Mouse (Mus musculus) c-Kit-negative CD71-positive TER-119-positive erythroid progenitor cells, embryonic 14.5 days (primary cell): Measurements from ENCODE around the gene Ptpn13.

Experiments
- DNase-seq: peaks from one replicate; pipeline ENCODE4 v3.0.0-alpha.2; 2013; ENCODE audit warnings: low read depth, low spot score

Gene Ptpn13

GRCm38 (mm10) chr5:103422609-103423008, 2.4 kb upstream of the Ptpn13 start:
- DNase-seq, result no peak

DNA sequence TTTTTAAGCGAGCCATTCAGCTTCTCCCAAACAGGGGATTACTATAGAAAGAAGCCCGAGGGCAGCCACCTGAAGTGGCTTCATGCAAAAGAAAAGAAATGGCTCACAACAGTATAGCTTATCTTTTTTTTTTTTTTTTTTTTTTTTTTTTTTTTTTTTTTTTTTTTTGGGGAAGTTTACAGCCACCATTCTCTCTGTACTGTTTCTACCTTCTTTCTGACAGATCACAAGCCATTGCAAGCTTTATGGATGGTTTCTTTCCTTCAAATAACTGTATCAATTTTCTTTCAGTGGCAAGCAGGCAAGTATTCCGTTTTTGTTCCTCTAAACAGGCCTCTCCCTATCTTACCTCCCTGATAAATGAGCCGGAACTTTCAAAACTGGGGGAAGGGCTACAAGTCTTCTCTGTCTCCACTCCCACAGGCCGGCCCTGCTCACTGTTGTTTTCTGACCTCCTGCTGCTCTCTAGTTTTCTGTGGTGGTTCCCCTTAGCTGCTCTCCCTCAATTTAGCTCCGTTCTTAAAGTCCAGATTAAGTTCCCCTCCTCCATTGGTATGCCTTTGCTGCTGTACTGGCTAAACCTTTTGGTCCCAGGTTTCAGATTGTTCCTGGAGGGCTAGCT, 1.6 kb upstream of the Ptpn13 start:
- DNase-seq, result no peak

DNA sequence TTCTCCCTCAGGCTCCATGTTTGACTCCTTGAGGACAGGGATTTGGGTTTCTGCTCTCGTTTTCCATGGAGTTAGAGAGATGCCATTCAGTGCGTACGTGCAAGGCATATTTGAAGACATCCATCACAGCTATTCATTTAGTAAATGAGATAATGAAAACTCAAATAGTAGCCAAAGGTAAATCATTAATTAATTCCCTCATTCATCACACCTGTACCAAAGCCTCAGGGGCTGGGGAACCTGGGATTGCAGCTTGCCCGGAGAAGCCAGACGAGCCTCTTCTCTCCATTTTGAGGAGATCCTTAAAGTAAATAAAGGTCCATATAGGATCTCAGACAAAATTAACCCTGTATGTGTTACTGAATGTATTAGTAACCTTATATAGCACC, 1.1 kb upstream of the Ptpn13 start:
- no peak for DNase-seq

DNA sequence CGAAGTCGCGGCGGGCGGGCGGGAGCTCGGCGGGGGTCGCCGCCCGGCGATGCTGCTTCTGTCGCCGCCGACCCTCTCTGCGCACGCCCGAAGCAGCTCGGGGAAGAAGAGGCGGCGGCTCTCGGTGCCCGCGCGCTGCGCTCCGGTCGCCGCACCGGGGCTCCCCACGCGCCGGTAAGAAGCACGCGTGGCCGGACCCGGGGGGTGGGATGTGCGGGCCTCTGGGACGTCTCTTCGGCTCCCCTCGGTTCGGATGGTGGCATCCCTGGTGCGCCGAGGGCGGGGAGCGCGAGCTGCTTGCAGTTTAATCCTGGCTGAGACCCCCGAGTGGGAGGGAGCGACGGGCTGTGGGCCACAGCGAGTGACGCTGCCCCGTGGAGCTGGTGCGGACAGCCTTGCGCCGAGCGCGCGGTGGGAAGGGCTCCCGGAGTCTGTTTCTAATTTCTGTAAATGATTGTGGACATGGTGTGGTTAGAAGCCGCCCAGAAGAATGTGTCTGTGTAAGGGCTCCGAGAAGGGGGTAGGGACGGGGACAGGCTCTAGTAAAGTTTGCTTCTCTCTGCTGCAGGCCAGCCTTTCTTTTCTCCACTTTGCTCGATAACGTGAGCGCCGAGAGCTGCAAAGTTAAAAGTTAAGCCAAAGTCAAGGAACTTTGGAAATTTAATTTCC, 505 bp downstream of the Ptpn13 start:
- no peak for DNase-seq

- no peak for DNase-seq
Measured at GRCm38 (mm10) chr5:103426250-103426649, 1.3 kb downstream of the Ptpn13 start.

DNA sequence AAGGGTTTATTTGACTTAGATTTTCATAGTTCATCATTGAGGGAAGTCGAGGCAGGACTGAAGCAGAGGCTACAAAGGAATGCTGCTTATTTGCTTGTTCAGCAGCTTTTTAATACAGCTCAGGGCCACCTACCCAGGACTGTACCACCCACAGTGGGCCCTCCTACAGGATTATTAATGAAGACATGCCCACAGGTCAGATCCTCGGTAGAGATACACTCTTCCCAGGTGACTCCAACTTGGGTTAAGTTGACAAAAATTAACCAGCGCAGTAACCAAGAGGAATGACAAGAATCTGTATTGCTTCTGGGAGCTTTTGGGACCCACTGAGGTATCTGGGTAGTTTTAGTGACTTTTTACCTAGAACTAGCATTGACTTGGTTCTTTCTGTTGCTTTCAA, 6.0 kb downstream of the Ptpn13 start:
- no peak for DNase-seq

DNA sequence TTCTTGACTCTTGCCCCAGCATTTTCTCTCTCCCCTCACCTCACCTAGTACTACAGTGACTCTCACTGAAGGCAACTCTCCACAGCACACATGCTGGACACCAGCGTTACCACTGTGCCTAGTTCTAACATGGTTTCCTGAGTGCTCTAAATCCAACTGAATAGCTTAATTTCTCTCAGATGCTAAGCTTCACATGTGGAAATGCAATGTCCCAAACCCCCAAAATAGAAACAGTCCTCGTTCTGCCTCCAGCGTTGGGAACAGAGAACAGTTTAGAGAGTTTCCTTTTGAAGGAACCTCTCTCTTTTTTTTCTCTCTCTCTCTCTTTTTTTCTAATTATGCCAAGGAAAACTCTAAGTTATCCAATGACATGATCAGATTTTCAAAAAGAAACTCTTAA, 6.5 kb downstream of the Ptpn13 start:
- no peak for DNase-seq

GRCm38 (mm10) chr5:103436039-103436944, 11.3 kb downstream of the Ptpn13 start:
- DNase-seq, result no peak

GRCm38 (mm10) chr5:103437714-103438113, 12.7 kb downstream of the Ptpn13 start:
- DNase-seq, result no peak

DNA sequence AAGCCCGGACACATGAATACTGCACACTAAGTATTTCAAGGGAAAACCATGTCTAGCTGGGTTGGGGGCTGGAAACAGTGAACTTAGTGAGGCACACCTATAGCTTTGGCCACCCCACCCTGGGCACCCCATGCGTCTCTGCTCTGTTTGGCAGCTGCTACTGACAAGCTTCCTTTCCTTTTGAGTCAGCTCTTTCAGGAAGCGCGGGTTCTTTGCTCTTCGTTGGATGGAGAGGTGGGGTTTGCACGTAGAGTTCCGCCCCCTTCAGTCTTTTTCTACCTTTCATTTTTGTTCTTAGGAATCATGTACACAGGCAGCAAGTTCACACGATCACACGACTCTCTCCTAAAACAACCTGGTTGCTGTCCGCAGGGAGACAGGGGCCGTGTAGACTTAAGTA, 14.2 kb downstream of the Ptpn13 start:
- DNase-seq, result no peak

GRCm38 (mm10) chr5:103440418-103441276, 15.7 kb downstream of the Ptpn13 start:
- DNase-seq, result no peak

- no peak for DNase-seq
Measured at GRCm38 (mm10) chr5:103441706-103442105, 16.7 kb downstream of the Ptpn13 start.

- no peak for DNase-seq
Measured at GRCm38 (mm10) chr5:103442269-103442688, 17.3 kb downstream of the Ptpn13 start.

DNA sequence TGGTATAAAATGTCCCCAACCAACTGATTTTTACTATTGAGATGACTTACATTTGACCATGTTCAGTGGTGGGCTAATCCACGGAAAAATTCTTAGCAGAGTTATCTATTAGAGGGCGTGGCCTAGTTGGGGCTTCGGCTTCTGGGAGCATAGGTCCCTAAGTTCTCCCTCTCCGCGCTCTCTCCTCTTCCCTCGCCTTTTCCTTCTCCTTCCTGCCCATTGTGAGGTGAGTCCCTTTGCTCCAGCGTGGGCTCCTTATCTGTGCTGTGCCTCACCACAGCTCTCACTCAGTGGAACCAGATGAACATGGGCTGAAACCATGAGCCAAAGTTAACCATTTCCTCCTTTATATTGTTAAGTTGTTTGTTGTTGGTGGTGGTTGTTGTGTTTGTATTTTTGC, 17.9 kb downstream of the Ptpn13 start:
- DNase-seq, result no peak

DNA sequence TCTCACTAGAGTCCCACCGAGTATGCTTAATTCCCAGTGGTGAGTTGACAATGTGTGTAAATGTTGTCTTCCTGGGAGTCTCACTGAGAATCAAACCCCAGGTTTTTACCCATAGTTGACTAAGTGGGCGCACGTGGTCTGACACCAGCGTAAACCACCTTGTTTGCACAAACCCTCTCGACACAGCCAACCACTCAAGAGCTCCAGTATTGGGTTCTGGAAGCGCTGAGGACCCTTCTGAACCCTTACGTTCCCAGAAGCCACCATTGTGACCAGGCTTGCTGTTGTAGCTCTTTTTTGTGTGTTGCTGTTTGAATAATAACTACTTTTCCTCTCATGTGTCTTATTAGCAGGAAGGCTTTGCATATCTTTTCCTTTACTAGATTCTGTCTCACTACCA, 20.4 kb downstream of the Ptpn13 start:
- DNase-seq, result no peak

DNA sequence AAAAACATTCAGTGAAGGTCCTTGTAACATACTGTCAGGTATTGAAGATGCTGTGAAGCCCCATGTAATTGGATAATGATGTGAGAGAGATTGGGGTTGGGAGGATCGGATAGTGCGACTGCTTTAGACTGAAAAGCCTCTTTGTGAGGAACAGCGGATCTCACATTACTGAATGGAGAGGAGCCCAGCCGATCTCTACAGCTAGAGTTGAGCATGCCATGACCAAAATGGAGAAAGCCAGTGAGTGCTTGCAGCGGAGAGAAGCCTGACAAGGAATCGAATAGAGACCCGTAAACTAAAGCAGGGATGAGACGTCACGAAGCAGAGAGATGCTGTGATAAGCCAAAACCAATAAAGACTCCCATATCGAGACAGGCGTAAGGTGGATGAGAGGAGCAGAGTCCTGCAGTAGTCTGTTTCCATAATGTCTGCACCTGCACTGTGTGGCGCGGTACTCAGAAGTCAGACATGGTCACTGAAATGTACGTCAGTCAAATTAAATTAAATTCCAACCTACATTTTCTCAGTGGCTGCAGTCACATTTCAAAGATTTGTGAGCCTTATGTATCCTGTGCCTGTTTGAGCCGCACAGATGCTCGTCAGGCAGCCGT, 22.9 kb downstream of the Ptpn13 start:
- DNase-seq, result no peak

- no peak for DNase-seq
Measured at GRCm38 (mm10) chr5:103448470-103448869, 23.5 kb downstream of the Ptpn13 start.

DNA sequence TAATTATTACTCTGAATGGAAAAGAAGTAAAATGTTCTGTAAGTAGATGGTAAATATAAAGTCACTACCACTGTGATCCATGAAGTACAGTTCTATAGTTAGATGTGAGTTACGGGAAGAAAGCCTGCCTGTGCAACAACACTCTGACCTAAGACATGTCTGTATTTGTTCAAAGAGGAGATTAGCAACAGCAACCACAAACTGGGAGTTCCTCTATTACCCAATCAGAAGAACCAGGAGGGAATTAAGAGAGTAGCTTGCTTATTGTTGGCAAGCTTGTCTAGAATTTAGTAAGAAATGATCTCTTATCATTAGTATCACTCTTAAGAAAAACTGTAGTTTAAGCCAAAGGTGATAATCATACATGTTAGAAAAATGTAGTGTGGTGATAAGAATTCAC, 25.7 kb downstream of the Ptpn13 start:
- DNase-seq, result no peak

DNA sequence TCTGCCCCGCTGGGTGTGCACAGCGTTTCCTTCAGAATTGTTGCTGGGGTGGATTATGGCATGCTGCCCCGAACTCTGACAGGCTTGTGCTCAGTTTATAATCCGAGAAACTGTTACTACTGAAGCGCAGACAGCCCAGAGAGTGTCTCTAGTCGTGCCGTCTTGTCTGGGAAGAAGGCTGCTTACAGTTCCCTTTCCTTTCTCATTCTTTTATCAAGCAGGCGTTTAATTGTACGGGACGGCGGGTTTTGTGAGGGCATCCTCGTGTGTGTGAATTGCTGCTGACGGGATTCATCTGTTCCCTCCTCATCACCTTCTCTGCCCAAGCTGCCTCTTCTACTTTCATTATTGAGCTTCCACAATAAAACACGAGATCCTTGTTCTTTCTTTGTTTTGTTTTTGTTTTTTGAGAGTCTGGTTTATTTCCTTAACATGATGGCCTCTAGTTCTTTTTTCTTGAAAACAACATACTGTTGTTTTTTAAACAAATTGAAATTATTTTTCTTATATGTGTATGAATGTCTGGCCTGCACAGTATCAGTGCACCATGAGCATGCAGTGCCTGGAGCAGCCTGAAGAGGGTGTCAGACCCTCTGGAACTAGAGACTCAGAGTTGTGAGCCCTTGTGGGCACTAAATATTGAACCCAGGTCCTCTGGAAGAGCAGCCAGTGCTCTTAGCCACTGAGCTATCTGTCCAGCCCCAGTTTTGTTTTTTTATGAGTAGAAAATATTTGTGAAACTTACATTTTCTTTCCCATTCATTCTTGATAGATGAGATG, 28.6 kb downstream of the Ptpn13 start:
- DNase-seq, result no peak

DNA sequence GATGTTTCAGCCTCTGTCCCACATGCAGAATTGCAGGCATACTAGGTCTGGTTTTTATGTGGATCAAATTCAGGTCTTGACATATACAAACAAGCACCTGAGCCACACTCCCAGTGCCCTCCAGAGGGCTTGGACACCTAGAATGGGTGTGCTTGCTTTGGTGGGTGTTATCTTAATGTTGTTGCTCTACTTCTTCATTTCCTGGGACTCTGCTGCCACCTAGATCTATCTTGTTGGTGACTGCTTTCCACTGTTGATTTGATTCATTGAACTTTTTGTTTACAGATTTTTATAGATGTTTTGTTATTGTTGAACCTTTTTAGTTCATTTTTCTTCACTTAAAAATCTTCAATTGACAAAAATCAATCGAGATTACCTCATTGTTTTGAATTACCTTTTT, 31.8 kb downstream of the Ptpn13 start:
- DNase-seq, result no peak
